Mouse (Mus musculus): ENCODE results near the gene Itga11.
A peak's percentile ranks its signal among the peaks of the same experiment; 100 is the strongest.
"Not testable (repeated sequence)": the region's sequence is repeated elsewhere in the genome, so short reads cannot be mapped to it uniquely, and the experiment has no call there.

Itga11 gene

DNA sequence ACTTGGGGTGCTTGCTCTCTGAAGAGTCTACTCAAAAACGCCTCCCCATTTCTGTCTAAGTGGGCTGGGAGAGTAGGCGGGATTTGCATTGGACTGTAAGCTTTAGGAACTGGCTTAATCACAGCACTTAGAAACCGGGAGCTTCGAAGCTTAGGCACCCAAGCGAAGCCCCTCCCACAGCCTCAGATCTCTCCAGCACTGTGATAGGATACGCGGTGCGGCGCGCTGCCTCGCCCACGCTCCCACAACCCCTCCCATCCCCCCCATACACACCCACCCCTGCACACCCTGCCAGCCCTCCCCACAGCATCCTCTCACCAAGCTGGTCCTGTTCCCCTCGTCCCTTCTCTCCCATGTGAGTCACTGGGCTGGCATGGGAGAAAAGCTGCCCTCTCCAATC is 85.9 kb downstream of the Itga11 start:
- DNase-seq (ENCODE audit: low spot score in 2 of 2): no peak

DNA sequence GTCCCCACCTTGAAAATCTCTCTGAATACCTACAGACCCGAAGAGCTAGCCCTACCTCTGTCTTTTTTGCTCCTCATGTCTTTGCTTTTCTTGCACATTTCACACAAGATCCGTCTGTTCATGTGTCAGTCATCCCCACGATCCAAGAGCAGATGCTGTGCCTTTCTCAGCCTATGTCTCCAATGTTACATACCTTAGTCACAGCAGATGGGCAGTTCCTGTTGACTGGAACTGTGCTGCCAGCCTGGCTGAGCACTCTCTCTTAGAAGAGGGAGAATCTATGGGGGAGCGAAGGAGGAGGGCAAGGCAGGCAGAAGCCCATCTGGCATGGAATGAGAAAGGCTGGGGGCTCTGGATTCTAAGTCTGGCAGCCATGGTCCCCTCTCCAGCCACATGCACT is 87.7 kb downstream of the Itga11 start:
- DNase-seq (ENCODE audit: low spot score in 2 of 2): no peak

DNA sequence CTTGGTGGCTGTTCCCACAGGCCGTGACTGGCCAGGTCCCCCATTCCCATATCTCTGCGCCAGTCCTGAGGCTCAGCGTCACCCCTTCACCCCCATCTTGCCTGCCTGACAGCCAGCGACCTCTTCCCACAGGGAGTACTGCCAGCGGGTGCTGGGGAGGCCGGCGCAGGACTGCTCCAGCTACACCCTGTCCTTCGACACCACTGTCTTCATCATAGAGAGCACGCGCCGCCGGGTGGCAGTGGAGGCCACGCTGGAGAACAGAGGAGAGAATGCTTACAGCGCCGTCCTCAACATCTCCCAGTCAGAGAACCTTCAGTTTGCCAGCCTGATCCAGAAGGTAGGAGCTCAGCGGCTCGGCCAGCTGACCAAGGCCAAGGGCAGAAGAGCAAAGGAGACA is 89.8 kb downstream of the Itga11 start:
- no peak for DNase-seq (ENCODE audit: low spot score in 2 of 2)

DNA sequence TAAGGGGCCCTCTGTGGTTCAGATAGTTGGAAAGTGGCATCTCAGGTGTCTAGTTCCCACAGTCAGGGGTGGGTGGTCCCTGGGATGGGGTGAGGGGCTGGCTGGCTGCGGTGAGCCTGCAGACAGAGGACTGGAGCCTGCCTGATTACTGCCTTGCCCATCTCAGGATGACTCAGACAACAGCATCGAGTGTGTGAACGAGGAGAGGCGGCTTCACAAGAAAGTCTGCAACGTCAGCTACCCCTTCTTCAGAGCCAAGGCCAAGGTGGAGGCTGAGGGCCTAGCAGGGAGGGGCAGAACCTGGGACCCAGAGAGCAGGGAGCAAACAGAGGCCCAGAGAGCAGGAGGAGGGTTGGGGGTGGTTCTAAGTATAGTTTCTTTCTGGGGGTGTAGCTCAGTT is 90.7 kb downstream of the Itga11 start:
- DNase-seq (ENCODE audit: low spot score in 2 of 2): no peak

DNA sequence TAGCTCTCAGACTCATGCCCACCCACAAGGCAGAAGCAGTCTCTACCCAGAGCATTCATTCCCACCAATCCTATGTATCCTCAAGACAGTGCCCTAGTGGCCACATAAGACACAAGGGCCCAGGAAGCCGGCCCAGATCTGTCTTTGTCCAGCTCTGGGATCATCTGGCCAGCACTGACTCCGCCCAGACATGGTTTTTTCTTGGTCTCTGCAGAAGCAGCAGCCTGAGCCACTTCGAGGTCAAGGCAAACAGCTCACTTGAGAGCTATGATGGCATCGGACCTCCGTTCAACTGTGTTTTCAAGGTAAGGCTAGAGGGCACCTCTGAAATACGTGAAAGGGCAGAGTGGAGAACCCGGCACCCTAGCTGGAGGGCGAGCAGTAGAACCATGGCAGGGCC is 95.1 kb downstream of the Itga11 start:
- DNase-seq (ENCODE audit: low spot score in 2 of 2): no peak

DNA sequence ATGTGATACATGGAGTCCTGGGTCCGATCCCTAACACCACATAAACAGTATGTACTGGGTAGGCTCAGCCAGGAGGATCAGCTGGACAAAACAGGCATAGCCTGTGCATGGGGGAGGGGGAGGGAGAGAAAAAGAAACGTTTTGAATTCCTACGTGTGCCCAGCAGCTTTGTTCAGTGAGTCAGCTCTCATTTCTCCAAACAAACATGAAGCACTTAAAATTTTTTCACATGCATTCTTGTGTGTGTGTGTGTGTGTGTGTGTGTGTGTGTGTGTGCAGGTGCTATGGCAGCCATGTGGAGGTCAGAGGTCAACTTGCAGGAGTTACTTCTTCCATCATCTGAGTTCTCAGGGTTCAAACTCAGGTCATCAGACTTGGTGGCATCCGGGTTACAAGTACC is 97.8 kb downstream of the Itga11 start:
- DNase-seq (ENCODE audit: low spot score in 2 of 2): no peak

DNA sequence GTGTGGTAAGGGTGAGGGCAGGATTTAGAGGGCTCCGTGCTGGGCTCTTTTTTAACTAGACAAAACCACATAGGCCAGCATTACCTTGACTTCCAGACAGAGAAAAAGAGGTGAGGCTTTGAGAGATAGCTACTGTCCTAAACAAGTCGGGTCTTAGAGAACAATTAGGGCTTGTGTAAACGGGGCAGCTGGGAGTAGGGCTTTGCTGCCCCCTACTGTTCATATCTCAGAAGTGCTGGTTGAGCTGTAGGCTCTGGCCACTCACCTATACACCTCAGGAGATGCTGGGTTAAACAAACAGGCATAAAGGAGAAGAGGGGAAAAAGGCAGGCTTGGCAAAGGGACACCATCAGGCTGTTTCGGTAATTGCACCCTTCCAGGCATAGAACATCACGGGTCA is 99.8 kb downstream of the Itga11 start:
- peak in 1 of 2 experiments; percentile 68 for DNase-seq (ENCODE audit: low spot score in 2 of 2)

DNA sequence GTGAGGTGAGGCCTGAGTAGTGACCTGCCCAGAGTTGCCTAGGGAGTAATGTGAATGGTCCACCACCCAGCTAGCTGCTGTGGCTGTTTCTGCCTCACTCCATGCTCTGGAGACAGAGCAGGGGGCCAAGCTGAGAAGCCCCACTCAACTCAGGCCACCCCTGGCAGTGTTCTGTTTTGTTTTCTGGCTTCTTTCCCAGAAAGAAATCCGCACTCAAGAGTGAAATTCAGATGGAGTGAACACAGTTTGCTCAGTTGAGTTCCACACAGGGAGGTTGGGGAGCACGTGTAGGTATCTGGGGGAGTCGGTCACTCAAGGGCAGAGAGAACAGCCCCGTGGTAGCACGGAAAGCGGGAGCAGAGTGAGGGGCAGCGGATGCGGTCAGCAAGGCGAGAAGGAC is 101.1 kb downstream of the Itga11 start:
- DNase-seq (ENCODE audit: low spot score in 2 of 2): no peak

DNA sequence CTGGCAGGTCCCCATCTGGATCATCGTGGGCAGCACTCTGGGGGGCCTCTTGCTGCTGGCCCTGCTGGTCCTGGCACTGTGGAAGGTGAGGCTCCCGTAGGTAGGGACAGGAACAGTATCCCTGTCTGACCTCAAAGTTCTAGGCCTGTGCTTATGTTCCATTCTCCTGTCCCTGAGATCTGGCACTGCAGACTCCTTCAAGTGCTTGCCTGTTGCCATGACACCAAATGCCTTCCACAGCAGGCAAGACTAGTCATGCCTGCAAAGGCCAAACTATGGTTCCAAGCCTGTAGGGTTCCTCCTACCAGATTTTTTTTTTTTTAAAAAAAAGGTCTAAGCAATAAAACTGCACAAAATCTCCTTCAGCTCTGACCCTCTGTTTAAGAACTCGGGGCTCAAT is 104.3 kb downstream of the Itga11 start:
- no peak for DNase-seq (ENCODE audit: low spot score in 2 of 2)

DNA sequence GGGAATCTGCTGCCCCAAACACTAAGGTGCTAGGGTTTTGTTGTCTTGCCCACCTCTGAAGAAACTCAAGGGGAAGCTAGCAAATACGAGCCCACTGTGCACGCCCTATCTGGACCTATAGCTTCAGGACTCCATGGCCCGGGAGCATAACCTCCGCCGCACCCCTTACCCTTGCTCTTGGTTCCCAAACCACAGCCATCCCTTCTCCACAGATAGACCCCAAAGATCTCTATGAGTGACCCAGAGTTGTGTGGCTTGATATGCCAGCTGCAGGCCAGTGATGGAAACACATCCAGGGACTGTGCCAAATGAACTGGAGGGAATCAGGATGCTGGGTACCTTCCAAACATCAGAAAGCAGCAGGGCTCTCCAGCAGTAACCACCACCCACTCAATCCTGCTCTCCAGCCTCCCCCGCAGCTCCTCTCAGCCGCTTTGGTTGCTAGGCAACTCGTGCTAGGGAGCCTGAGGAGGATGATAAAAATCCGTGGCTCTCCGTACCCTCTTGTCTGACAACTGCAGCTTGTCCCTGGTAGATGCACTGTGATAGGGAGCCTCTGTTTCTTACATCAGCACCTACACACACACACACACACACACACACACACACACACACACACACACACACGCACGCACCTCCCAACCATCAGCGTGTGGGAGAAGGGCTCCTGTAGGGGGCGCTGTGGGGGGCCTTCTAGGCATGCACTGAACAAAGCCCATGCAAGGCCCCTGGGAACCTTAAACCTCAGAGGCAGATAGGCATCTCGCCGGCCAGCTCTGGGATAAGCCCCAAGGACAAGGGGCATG is 105.6 kb downstream of the Itga11 start:
- peak; percentile 48 to 68 for DNase-seq (ENCODE audit: low spot score in 2 of 2)

DNA sequence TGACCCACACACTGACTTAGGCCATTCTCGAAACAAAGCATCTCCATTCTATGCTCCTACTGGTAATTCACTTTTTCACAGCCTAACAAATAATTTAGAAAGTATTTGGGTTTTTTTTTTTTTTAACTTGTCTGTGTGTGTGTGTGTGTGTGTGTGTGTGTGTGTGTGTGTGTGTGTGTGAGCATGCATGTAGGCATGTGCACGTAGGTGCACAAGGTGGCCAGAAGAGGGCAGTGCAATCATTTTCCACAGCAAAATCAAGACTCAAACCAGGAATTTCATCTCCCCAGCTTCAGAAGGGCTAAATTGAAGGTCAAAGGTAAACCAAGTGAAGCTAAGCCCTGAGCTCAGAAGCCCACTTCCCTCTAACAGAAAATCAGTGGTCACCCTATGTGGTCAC is 106.6 kb downstream of the Itga11 start:
- no peak for DNase-seq (ENCODE audit: low spot score in 2 of 2)

DNA sequence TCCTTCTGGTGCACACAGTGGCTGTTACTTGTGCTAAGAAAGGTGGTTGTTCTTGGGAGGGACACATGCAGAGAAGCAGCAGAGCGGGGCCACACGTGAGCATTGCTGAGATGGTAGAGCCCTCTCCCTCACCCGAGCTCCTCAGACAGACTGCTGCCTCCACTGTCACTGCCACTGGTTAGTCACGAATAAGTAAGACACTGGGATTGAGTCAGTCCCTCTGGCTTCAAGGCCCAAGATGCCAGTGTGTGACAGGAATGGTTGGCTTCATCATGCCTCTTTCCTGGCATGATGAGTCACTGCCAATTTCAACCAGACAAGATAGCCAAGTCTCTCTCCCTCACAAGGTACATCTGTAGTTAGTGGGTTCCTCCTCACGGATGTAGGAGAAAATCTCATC is 109.1 kb downstream of the Itga11 start:
- DNase-seq (ENCODE audit: low spot score in 2 of 2): no peak

DNA sequence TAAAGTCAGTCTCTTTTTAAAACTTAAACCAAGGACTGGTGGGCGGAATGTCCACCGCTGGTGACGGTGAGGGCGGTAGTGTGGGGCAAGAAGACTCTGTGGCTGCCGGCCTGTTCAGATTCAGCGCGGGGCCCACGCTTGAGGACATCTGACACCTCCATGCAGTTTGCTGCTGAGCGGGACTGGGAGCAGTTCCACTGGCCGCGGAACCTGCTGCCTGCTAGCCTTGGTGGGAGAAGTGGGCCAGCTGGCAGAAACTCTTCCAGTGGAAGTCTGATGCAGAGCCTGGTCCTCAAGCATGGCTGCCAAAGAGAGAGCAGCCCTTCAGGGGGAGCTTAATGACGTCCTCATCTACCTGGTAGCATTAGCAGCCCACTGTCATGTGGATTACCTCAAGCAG is 112.2 kb downstream of the Itga11 start:
- DNase-seq (ENCODE audit: low spot score in 2 of 2): no peak

DNA sequence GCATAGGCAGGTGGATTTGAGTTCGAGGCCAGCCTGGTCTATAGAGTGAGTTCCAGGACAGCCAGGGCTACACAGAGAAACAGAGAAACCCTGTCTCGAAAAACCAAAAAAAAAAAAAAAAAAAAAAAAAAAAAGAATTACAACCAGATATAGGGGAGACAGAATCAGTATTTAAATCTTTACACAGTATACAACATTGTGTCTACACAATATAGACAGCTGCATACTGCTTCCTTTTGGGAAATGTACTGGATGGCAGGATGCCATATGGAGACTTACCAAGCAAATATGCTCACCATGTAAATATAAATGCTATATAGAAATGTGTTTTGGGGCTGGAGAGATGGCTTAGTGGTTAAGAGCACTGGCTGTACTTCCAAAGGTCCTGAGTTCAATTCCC is 121.6 kb downstream of the Itga11 start:
- not testable (repeated sequence) for DNase-seq (ENCODE audit: low spot score in 2 of 2)

DNA sequence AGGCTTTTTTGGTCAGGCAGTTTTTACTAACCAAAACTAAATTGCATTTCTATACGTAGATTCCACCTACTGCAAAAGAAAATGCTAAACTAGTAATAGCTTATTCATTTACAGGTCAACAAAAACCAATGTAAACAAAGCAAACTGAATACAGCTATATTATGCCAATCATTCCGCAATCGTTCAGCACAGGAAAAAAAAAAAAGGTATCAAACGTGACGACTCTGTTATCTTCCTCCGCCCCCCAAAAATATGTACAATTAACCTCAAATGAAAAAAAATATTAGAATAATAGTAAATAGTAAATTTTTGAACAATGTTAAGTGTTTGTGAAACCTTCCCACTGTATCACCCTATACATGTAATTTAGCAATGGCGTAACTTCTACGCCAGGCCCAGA is 132.5 kb downstream of the Itga11 start:
- DNase-seq (ENCODE audit: low spot score in 2 of 2): no peak

DNA sequence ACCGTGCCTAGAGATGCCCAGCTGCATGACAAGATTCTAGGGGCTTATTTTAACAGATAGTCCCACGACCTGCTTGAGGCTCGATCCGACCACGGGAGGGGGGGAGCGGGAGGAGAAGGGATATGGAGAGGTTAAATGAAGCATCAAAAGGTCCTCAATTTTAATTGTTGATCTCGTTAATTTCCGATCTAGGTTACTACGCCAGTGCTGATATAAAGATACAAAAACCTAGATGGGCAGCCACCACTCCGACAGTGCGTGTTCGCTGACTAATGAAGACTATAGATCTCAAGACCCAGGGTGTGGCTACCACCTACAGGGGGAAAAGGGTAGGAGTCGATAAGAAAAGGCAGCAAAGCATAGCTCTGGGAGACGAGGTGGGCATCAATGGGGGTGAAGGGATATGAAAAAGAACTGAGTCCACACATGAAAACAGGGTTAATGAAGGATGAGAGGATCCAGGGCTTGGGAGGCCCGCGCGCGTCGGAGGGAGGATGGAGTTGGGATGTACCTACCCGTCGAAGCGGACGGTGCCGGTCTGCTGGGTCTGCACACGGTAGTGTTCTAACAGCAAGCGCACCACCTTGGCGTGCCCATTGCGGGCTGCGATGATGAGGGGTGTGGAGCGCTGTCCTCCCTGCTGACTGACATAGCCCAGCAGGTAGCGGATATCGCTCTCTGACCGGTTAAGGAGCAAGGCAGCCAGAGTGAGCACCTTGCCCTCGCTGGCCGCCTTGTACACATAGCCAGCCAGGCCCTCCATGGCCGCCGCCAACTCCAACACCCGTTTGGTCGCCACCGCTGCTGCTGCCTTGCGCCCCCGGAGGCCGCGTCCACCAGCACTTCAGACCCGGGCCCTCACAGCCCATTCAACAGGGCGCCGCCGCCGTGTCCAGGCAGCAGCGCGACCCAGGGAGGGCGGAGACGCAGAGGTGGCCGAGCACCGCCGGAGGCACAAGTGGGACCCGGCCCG is 133.2 kb downstream of the Itga11 start:
- DNase-seq (ENCODE audit: low spot score in 2 of 2): peak; percentile 51 to 67

DNA sequence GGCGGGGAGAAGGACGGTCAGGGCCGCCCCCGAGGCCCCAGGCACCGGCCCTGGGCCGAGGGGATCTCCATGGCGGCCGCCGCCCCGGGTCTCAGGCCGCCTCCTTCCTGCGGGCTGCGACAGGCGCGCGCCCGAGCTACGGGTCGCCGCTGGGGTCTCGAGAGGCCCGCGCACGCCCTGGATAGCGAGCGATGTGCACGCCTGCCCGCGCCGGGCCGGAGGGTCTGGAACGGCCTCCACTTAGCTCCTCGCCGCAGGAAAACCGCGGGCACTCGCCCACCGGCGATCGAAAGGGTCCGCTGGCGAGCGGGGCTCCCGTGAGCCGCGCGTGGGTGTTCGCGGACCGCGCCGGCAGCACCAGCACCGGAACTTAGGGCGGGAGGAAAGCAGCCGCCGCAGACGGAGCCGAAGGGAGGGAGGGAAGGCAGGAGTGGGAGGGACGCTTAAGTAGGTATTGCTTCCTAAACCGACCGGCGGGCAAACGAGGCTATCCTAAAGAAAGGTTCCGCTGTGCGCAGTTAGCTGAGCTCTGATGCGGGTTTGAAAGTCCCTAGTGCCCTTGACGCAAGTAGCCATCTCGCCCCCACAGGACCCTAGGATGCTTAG is 134.0 kb downstream of the Itga11 start, which contains the start of gene Fem1b:
Gene Fem1b (minus strand): TSS at position 419 of the 606 bp plus-strand sequence.
- peak; percentile 69 to 86 for DNase-seq (ENCODE audit: low spot score in 2 of 2)

DNA sequence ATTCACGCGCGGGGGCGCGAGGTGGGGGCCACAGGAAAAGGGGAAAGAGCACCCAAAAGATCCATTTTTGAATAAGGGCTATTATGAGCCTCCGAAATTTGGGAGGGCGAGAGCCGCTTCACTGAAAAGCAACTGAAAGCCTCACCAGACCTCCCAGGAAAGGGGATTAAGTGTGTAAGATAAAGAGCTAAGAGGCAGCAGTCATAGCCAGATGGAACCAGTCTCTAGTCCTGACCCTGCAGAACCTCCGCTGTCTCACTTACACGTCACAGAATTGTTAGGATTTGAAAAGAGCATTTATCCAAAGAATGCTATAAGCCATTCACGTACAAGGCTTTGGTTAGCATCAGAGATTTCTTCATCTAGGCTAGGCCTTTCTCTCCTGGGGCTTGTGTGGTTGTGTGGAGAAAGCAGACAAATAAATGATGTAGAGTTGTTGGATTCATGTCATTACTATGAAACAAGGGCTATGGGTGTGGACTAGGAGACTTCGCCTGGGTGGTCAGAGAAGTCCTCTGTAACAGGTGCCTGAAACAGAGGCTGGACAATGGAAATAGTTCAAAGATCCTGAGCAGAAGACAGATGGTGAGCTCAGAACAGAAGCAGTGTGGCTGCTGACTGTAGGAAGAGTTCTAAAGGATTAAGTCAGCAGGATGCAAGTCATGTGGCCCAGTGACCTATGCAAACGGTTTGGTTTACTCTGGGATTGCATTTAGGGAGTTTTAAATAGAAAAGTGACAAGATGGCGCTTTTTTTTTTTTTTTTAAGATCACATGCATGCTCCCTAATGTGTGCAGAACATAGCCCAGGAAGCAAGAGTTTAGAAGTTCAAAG is 134.8 kb downstream of the Itga11 start:
- no peak for DNase-seq (ENCODE audit: low spot score in 2 of 2)

DNA sequence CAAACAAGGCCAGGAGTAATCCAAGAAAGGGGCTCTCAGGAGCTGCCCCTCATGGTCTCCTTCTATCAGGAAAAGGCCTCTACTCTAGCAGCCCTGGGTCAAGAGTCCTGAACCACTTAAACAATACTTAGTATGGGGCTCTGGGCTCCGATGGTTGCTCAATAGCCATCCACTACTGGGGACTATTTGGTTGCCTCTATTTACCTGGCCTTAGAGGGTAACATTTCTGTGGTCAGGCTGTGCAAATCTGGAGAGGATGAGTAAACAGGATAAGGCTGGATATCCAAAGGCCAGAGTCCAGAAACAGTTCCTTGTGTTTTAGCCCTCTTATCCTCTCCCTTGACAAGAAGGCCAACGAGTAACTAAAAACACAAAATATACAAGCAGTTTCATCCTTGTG is 137.1 kb downstream of the Itga11 start:
- DNase-seq (ENCODE audit: low spot score in 2 of 2): no peak

DNA sequence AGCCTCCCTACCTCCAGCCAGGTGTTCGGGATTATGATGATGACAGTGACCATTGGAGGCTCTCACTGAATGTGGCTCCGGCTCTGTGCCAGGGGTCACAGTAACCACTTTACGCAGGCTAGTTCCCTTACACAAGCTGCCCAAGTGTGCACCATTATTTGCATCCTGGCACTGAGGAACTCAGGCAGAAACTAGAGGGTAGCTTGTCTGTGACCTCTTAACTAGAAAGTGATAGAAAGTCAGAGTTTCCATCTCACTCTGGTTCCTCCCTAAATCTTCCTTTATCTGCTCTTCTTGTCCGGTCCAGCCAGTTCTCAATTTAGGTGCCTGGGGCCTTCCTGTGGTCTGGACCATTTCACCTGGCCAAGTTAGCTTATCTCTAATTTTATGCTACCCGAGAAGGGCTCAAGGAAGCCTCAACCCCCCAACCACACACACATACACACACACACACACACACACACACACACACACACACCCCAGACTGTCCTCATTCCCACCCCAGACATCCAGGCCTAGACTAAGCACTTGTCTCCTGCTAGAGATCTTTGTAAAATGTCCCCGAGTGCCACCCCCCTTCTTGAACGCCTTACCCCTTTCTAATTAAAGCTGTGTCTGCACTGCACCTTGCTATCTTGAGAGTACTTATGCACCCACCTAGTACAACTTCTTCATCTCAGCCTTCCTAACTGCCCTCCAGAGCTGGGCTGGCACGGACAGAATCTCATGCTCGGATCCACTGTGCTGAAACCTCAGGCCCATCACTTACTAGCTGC is 138.9 kb downstream of the Itga11 start:
- no peak for DNase-seq (ENCODE audit: low spot score in 2 of 2)

Data from cerebellum, postnatal 4 days (tissue).